Mouse (Mus musculus) small intestine, adult 2 months (tissue): ENCODE measurements around the gene Zdhhc18.

ENCODE experiments used
- CTCF ChIP-seq: fragments of 200-500 bp; IDR thresholded peaks from 2 replicates; pipeline ENCODE4 v1.5.1; 2012; ENCODE audit warnings: low read depth, mild to moderate bottlenecking, control low read depth, inconsistent platforms, low read length, moderate library complexity, mixed read lengths; ENCODE audit not compliant: insufficient replicate concordance, insufficient read length; ENCODE audit errors: extremely low read depth
- POLR2A ChIP-seq: fragments of 200-500 bp; IDR thresholded peaks from 2 replicates; pipeline ENCODE4 v1.6.1; 2012; ENCODE audit warnings: low read depth, mild to moderate bottlenecking, control low read depth, inconsistent platforms, low read length, moderate library complexity

DNA sequence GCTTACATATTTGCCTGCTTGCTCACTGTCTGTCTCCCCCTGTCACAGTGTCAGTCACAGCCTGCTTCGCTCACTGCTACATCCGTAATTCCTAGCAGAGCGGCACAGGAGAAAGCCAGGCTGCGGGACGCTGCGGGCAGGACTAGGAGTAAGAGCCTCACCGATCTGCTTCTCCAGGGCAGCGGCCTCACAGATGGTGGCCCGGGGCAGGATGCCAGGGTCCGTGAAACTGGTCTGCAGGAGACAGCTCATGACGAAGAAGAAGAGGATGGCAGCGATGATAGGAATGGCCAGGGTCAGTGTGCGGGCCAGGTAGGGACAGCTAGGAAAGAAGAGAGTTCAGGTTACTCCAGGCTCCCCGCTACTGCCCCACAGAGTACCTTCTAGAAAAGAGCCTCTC lies 22.9 kb downstream of the Zdhhc18 start:
- TF ChIP-seq CTCF (no peak), POLR2A (no peak)
